Mouse (Mus musculus) cerebellum, adult (tissue): ENCODE results near the gene Get4.

Experiments used
- ATAC-seq: cut with Nextera tagmentation; 2 replicates; pipeline ENCODE4 v1.9.2; 2017; ENCODE audit warnings: mild to moderate bottlenecking, moderate library complexity, mixed read lengths; ENCODE audit not compliant: insufficient number of reproducible peaks, low FRiP score, low TSS enrichment

Get4 gene

GRCm38 (mm10) chr5:139281373-139282112 is 29.4 kb downstream of the Get4 start:
- no peak for ATAC-seq

- peak; percentile 69; the same call in 1 of the 2 replicates for ATAC-seq
These were observed 30.1 kb downstream of the Get4 start for GRCm38 (mm10) chr5:139282191-139282590.

GRCm38 (mm10) chr5:139283460-139284180 is 31.5 kb downstream of the Get4 start:
- ATAC-seq: no peak

- ATAC-seq: no peak
These were observed 33.4 kb downstream of the Get4 start for GRCm38 (mm10) chr5:139285383-139286067.

GRCm38 (mm10) chr5:139286142-139286941 is 34.2 kb downstream of the Get4 start:
- ATAC-seq: no peak

- no peak for ATAC-seq
These were observed 35.0 kb downstream of the Get4 start for GRCm38 (mm10) chr5:139287099-139287498.

- no peak for ATAC-seq
These were observed 35.7 kb downstream of the Get4 start for GRCm38 (mm10) chr5:139287787-139288186.

- ATAC-seq: no peak
These were observed 36.5 kb downstream of the Get4 start for GRCm38 (mm10) chr5:139288591-139288990.

- ATAC-seq: no peak
These were observed 38.5 kb downstream of the Get4 start for GRCm38 (mm10) chr5:139290467-139291259.

GRCm38 (mm10) chr5:139291811-139292560 is 39.9 kb downstream of the Get4 start:
- no peak for ATAC-seq

GRCm38 (mm10) chr5:139294089-139294488 is 42.0 kb downstream of the Get4 start:
- ATAC-seq: no peak

- no peak for ATAC-seq
These were observed 45.0 kb downstream of the Get4 start for GRCm38 (mm10) chr5:139297092-139297491.

GRCm38 (mm10) chr5:139297745-139298144 is 45.6 kb downstream of the Get4 start:
- ATAC-seq: no peak

GRCm38 (mm10) chr5:139302101-139302500 is 50.0 kb downstream of the Get4 start:
- no peak for ATAC-seq

- ATAC-seq: no peak
These were observed 51.5 kb downstream of the Get4 start for GRCm38 (mm10) chr5:139303646-139304061.

GRCm38 (mm10) chr5:139309946-139310345 is 57.8 kb downstream of the Get4 start:
- no peak for ATAC-seq

GRCm38 (mm10) chr5:139310477-139310876 is 58.4 kb downstream of the Get4 start:
- ATAC-seq: no peak

- no peak for ATAC-seq
These were observed 59.7 kb downstream of the Get4 start for GRCm38 (mm10) chr5:139311822-139312221.

- ATAC-seq: no peak
These were observed 61.4 kb downstream of the Get4 start for GRCm38 (mm10) chr5:139313536-139313935.
